Mouse (Mus musculus): ENCODE measurements around the gene AB124611.
"Not testable (repeated sequence)": the region's sequence is repeated elsewhere in the genome, so short reads cannot be mapped to it uniquely, and the experiment has no call there.

AB124611 gene

GRCm38 (mm10) chr9:21518690-21519089 is 7.3 kb upstream of the AB124611 start:
- not testable (repeated sequence) for DNase-seq (ENCODE audit: low spot score in 2 of 2)

- DNase-seq (ENCODE audit: low spot score in 2 of 2): no peak
Measured at GRCm38 (mm10) chr9:21525142-21525936, 637 bp upstream of the AB124611 start.

- no peak for DNase-seq (ENCODE audit: low spot score in 2 of 2)
Measured at GRCm38 (mm10) chr9:21526634-21526944, 613 bp downstream of the AB124611 start.

- no peak for DNase-seq (ENCODE audit: low spot score in 2 of 2)
Measured at GRCm38 (mm10) chr9:21527100-21527801, 1.3 kb downstream of the AB124611 start.

GRCm38 (mm10) chr9:21527917-21528324 is 1.9 kb downstream of the AB124611 start:
- no peak for DNase-seq (ENCODE audit: low spot score in 2 of 2)

- no peak for DNase-seq (ENCODE audit: low spot score in 2 of 2)
Measured at GRCm38 (mm10) chr9:21536501-21536900, 10.5 kb downstream of the AB124611 start.

GRCm38 (mm10) chr9:21537009-21537408 is 11.0 kb downstream of the AB124611 start:
- DNase-seq (ENCODE audit: low spot score in 2 of 2): no peak

GRCm38 (mm10) chr9:21539981-21540753 is 14.2 kb downstream of the AB124611 start:
- DNase-seq (ENCODE audit: low spot score in 2 of 2): no peak

GRCm38 (mm10) chr9:21542001-21542400 is 16.0 kb downstream of the AB124611 start:
- DNase-seq (ENCODE audit: low spot score in 2 of 2): not testable (repeated sequence)

GRCm38 (mm10) chr9:21545351-21545915 is 19.5 kb downstream of the AB124611 start:
- no peak for DNase-seq (ENCODE audit: low spot score in 2 of 2)

GRCm38 (mm10) chr9:21545916-21546788 is 20.2 kb downstream of the AB124611 start:
- DNase-seq (ENCODE audit: low spot score in 2 of 2): peak; percentile 100

- no peak for DNase-seq (ENCODE audit: low spot score in 2 of 2)
Measured at GRCm38 (mm10) chr9:21546789-21547074, 20.8 kb downstream of the AB124611 start, which contains the start of gene Carm1. TSS of gene Carm1 (plus strand) at chr9:21546894.

- DNase-seq (ENCODE audit: low spot score in 2 of 2): peak in 1 of 2 experiments; percentile 76
Measured at GRCm38 (mm10) chr9:21547075-21547941, 21.3 kb downstream of the AB124611 start.

- no peak for DNase-seq (ENCODE audit: low spot score in 2 of 2)
Measured at GRCm38 (mm10) chr9:21551049-21551448, 25.1 kb downstream of the AB124611 start.

GRCm38 (mm10) chr9:21553607-21554273 is 27.8 kb downstream of the AB124611 start:
- peak in 1 of 2 experiments; percentile 53 for DNase-seq (ENCODE audit: low spot score in 2 of 2)

- no peak for DNase-seq (ENCODE audit: low spot score in 2 of 2)
Measured at GRCm38 (mm10) chr9:21555198-21555742, 29.3 kb downstream of the AB124611 start.

- DNase-seq (ENCODE audit: low spot score in 2 of 2): no peak
Measured at GRCm38 (mm10) chr9:21556996-21557395, 31.0 kb downstream of the AB124611 start.

- no peak for DNase-seq (ENCODE audit: low spot score in 2 of 2)
Measured at GRCm38 (mm10) chr9:21557556-21557955, 31.6 kb downstream of the AB124611 start.

- peak; percentile 82 to 83 for DNase-seq (ENCODE audit: low spot score in 2 of 2)
Measured at GRCm38 (mm10) chr9:21558366-21558765, 32.4 kb downstream of the AB124611 start.
